Mouse (Mus musculus): ENCODE results near the gene Ccdc57. TPM values are rescaled to one million over a fixed set of nuclear protein-coding genes. Genes with fewer than 3 reads are reported as not detected.
"Not testable (repeated sequence)": the region's sequence is repeated elsewhere in the genome, so short reads cannot be mapped to it uniquely, and the experiment has no call there.

The Ccdc57 gene
- total RNA-seq, 2 experiments from 2014 or later, result 6.2 TPM

- DNase-seq (ENCODE audit: low spot score in 2 of 2), result no peak
Observed at GRCm38 (mm10) chr11:120789355-120789754, 143.3 kb downstream of the Ccdc57 start.

- DNase-seq (ENCODE audit: low spot score in 2 of 2), result not testable (repeated sequence)
Observed at GRCm38 (mm10) chr11:120788460-120788859, 144.2 kb downstream of the Ccdc57 start.

DNA sequence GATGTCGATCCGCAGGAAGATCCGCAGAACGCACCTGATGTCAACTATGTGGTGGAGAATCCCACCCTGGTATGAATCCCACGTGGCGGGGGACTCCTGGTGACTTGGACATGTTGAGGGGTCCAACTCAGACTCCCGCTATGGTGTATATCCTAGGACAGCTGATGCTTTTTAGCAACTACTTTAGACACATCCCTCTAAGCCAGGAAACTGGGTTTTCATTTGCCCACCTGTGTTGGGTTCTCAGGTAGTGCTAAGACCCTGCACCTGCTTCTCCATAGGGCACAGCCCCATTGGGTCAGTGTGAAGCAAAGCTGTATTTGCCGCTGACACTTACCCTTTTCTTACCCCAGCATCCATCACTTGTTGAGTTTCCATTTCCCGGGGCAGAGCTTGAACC lies 147.5 kb downstream of the Ccdc57 start:
- DNase-seq (ENCODE audit: low spot score in 2 of 2), result no peak

DNA sequence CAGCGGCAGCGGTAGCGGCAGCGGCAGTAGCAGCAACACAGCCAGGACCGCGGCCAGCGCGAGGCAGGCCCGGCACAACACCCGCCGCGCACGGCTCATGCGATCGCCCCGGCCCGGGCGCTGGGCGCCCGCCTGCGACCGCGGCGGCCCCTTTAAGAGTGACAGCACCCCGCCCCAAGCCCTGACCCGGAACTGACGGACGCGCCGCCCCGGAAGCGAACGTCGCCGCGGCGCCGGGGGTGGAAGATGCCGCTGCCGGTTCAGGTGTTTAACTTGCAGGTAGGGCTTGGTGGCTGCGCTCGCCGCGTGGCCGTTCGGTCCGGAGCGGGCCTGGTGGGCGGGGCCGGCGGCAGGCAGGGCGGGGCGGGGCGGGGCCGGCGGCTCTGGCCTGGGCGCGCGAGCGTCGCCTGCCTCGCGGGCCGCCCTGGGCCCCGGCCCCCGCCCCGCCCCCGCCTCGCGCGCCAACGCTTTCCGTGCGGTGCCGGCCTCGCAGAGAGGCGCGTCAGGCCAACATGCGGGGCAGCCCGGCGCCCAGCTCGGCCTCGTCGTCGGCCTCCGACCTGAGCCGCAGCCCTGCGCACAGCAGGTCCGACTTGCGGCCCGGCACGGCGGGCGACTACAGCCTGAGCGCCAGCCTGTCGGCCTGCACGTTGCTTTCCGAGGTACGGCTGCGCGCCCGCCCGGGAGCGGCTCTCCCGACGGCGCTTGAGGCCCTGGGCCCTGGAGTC lies 148.4 kb downstream of the Ccdc57 start, which contains the start of the genes Rfng and Gps1:
Gene Rfng, minus strand, starts transcription at position 144 of the 728 bp plus-strand sequence.
Gene Gps1, plus strand, starts transcription at position 209 of the 728 bp plus-strand sequence.
- DNase-seq (ENCODE audit: low spot score in 2 of 2), result peak; percentile 76 to 84

- DNase-seq (ENCODE audit: low spot score in 2 of 2), result no peak
Observed at GRCm38 (mm10) chr11:120783426-120784063, 149.1 kb downstream of the Ccdc57 start.

GRCm38 (mm10) chr11:120781361-120781760 lies 151.3 kb downstream of the Ccdc57 start:
- not testable (repeated sequence) for DNase-seq (ENCODE audit: low spot score in 2 of 2)

GRCm38 (mm10) chr11:120779876-120780275 lies 152.8 kb downstream of the Ccdc57 start:
- no peak for DNase-seq (ENCODE audit: low spot score in 2 of 2)

- DNase-seq (ENCODE audit: low spot score in 2 of 2), result peak in 1 of 2 experiments; percentile 13
Observed at GRCm38 (mm10) chr11:120777123-120777522, 155.5 kb downstream of the Ccdc57 start.

Other genes with a start within 250 kb of the Ccdc57 start
- 10 to 100 TPM; 33.7 to 48.7 TPM for gene Cenpx, start 219.1 kb downstream of the Ccdc57 start, total RNA-seq (2021)
- 10 to 100 TPM; 16.0 to 21.0 TPM for gene Lrrc45, start 218.9 kb downstream of the Ccdc57 start, total RNA-seq (2021)
- gene Rac3, start 211.4 kb downstream of the Ccdc57 start, total RNA-seq (2021), result 1 to 10 TPM; 2.5 to 4.8 TPM
- 1 to 10 TPM; 4.8 to 5.3 TPM for gene Dcxr, start 205.6 kb downstream of the Ccdc57 start, total RNA-seq (2021)
- gene Cbr2, start 200.8 kb downstream of the Ccdc57 start, total RNA-seq (2021), result 10 to 100 TPM in 1 of 2 experiments, 1 to 10 TPM in 1; 9.5 to 10.4 TPM
- gene Hmga1b, start 170.1 kb downstream of the Ccdc57 start, total RNA-seq (2021), result 10 to 100 TPM; 26.7 to 27.1 TPM
- gene Rfng, start 148.7 kb downstream of the Ccdc57 start, total RNA-seq (2021), result 10 to 100 TPM in 1 of 2 experiments, 1 to 10 TPM in 1; 8.3 to 10.9 TPM
- 10 to 100 TPM; 67.1 to 70.9 TPM for gene Gps1, start 148.6 kb downstream of the Ccdc57 start, total RNA-seq (2021)
- 10 to 100 TPM; 37.8 TPM for gene Dus1l, start 136.5 kb downstream of the Ccdc57 start, total RNA-seq (2021)
- gene Fasn, start 108.3 kb downstream of the Ccdc57 start, total RNA-seq (2021), result 10 to 100 TPM; 48.6 to 49.9 TPM
- gene Slc16a3, start 15.6 kb upstream of the Ccdc57 start, total RNA-seq (2021), result 100 to 1,000 TPM; 151 to 160 TPM
- gene Csnk1d, start 58.5 kb upstream of the Ccdc57 start, total RNA-seq (2021), result 100 to 1,000 TPM in 1 of 2 experiments, 10 to 100 TPM in 1; 85.4 to 111 TPM
- gene Cd7, start 106.5 kb upstream of the Ccdc57 start, total RNA-seq (2021), result not detected
- gene Sectm1b, start 130.7 kb upstream of the Ccdc57 start, total RNA-seq (2021), result not detected
- not detected for gene Sectm1a, start 148.3 kb upstream of the Ccdc57 start, total RNA-seq (2021)
- not detected for gene Tex19.2, start 185.8 kb upstream of the Ccdc57 start, total RNA-seq (2021)
- under 1 TPM in 1 of 2 experiments, not detected in 1; 0.15 TPM for gene Tex19.1, start 213.3 kb upstream of the Ccdc57 start, total RNA-seq (2021)
- 1 to 10 TPM; 3.6 to 5.1 TPM for gene Uts2r, start 227.4 kb upstream of the Ccdc57 start, total RNA-seq (2021)

Data from gastrocnemius, postnatal 4 days (tissue).